ENCODE assay signal across 16 mouse cellular contexts in genomic region chr19:21819585-21819984, GRCm38 (mm10). TPM values are rescaled to one million over a fixed set of nuclear protein-coding genes. Genes with fewer than 3 reads are reported as not detected.
DNase-seq lines count a peak whose midpoint lies in the region; ATAC-seq and TF ChIP-seq lines count a peak whose summit lies in the region.
"Had no signal": no experiment of that assay in that cellular context is flagged by ENCODE, and none has a peak within 500 bp of the region (broad histone marks: within the 10 kb centered on the region; RNA-seq: fewer than 3 reads in every experiment).

No protein-coding gene starts in this region.

- DNase-seq in frontal cortex, postnatal 25 days (ENCODE audit: low spot score in 2 of 2): no peak
- peak; percentile 74 for DNase-seq in 3T3-L1 (ENCODE audit: low read depth, low spot score)
- DNase-seq in adrenal gland, postnatal 25 days: peak; percentile 43
- no peak for DNase-seq in embryo, embryonic 10 days (ENCODE audit: low spot score)
- no peak for DNase-seq in thymus, adult 2 months
- DNase-seq: cerebellum, adult 11 months; embryo, embryonic 11 days; layer of hippocampus, adult 9-11 months; right cerebral cortex, postnatal 25 days had no signal

- H3K36me3 ChIP-seq in heart, embryonic 16.5 days (ENCODE audit: control insufficient read depth, insufficient read depth): peaks cover 47% of the 10 kb centered on the region
- no peaks in the 10 kb centered on the region for H3K36me3 ChIP-seq in thymus, adult 2 months (ENCODE audit: control insufficient read depth, insufficient read depth, low read length)
- peaks cover 28% of the 10 kb centered on the region for H3K36me3 ChIP-seq in intestine, postnatal 0 days (ENCODE audit: control insufficient read depth, insufficient read depth)

- no peak for TF ChIP-seq POLR2A in thymus, adult 2 months (IDR thresholded peaks at IDR 0.05; ENCODE audit: control insufficient read depth, extremely low read depth, insufficient read depth, low read length, poor library complexity)

- TF ChIP-seq CTCF in thymus, adult 2 months (IDR thresholded peaks at IDR 0.05; ENCODE audit: borderline replicate concordance, control insufficient read depth, extremely low read depth, insufficient read depth, low read length, poor library complexity): no peak
- TF ChIP-seq CTCF in intestine, postnatal 0 days (IDR thresholded peaks at IDR 0.05; ENCODE audit: low read depth): no peak

- peak; percentile 57; the same call in 1 of the 2 replicates for ATAC-seq in frontal cortex, adult (ENCODE audit: low TSS enrichment)
- ATAC-seq in heart, embryonic 16.5 days (replicated peaks; ENCODE audit: extremely low read depth, insufficient read depth, low FRiP score): peak; percentile 72
- no peak for ATAC-seq in intestine, postnatal 0 days
- ATAC-seq: intestine, embryonic 16.5 days had no signal

- H3K4me3 ChIP-seq in heart, embryonic 16.5 days (ENCODE audit: low read length): no peak overlapping the region
- no peak overlapping the region for H3K4me3 ChIP-seq in thymus, adult 2 months (ENCODE audit: control insufficient read depth, insufficient read depth, low read length)
- no peak overlapping the region for H3K4me3 ChIP-seq in intestine, postnatal 0 days (ENCODE audit: low read depth, low read length)
- H3K4me3 ChIP-seq: limb, embryonic 10.5 days; neural tube, embryonic 13.5 days had no signal

- H3K27ac ChIP-seq in heart, embryonic 16.5 days (ENCODE audit: low read length): peak overlapping the region; percentile 78
- no peak overlapping the region for H3K27ac ChIP-seq in thymus, adult 2 months (ENCODE audit: control insufficient read depth, insufficient read depth, low read length)
- H3K27ac ChIP-seq in intestine, postnatal 0 days (ENCODE audit: low read depth, low read length): no peak overlapping the region
- H3K27ac ChIP-seq: limb, embryonic 10.5 days; neural tube, embryonic 13.5 days had no signal

- H3K9ac ChIP-seq in heart, embryonic 16.5 days (ENCODE audit: low read length): no peak overlapping the region
- H3K9ac ChIP-seq in intestine, postnatal 0 days (ENCODE audit: low read depth, low read length): no peak overlapping the region
- H3K9ac ChIP-seq: neural tube, embryonic 13.5 days had no signal

- H3K9me3 ChIP-seq in heart, embryonic 16.5 days (replicated peaks; ENCODE audit: control insufficient read depth, low read length): no peaks in the 10 kb centered on the region
- H3K9me3 ChIP-seq in intestine, postnatal 0 days (ENCODE audit: control insufficient read depth): no peaks in the 10 kb centered on the region
- H3K9me3 ChIP-seq: limb, embryonic 10.5 days; neural tube, embryonic 13.5 days had no signal

- H3K4me2 ChIP-seq in heart, embryonic 16.5 days (ENCODE audit: low read depth, low read length): no peak overlapping the region
- no peak overlapping the region for H3K4me2 ChIP-seq in intestine, postnatal 0 days (replicated peaks; ENCODE audit: low read depth)
- H3K4me2 ChIP-seq: midbrain, embryonic 11.5 days; neural tube, embryonic 13.5 days had no signal

- peaks cover 32% of the 10 kb centered on the region for H3K4me1 ChIP-seq in heart, embryonic 16.5 days (ENCODE audit: control insufficient read depth, insufficient read depth, low read length)
- no peaks in the 10 kb centered on the region for H3K4me1 ChIP-seq in thymus, adult 2 months (replicated peaks; ENCODE audit: control insufficient read depth, insufficient read depth, low read length)
- no peaks in the 10 kb centered on the region for H3K4me1 ChIP-seq in intestine, postnatal 0 days (replicated peaks; ENCODE audit: control insufficient read depth, insufficient read depth, low read length)
- H3K4me1 ChIP-seq: limb, embryonic 10.5 days; neural tube, embryonic 13.5 days had no signal

- WGBS in heart, embryonic 16.5 days: 24% methylated on average over 5 of the region's 5 CpGs
- 83% methylated on average over 5 of the region's 5 CpGs for WGBS in thymus, adult 2 months
- WGBS in intestine, postnatal 0 days: 60% methylated on average over 5 of the region's 5 CpGs

- no peaks in the 10 kb centered on the region for H3K27me3 ChIP-seq in heart, embryonic 16.5 days (ENCODE audit: control insufficient read depth, insufficient read depth, low read length)
- no peaks in the 10 kb centered on the region for H3K27me3 ChIP-seq in thymus, adult 2 months (ENCODE audit: control insufficient read depth, insufficient read depth, low read length)
- H3K27me3 ChIP-seq in intestine, postnatal 0 days (replicated peaks; ENCODE audit: control insufficient read depth, insufficient read depth, low read length): no peaks in the 10 kb centered on the region
- H3K27me3 ChIP-seq: neural tube, embryonic 13.5 days had no signal

RNA-seq across cellular contexts. Expression of gene Cemip2, which starts 41.4 kb away (rescaled TPM):
- 23.8 and 25.8 TPM in 2 replicates for total RNA-seq in adrenal gland, postnatal 25 days (2021)
- 36.4 and 40.1 TPM in 2 replicates for polyA plus RNA-seq in heart, embryonic 16.5 days (2015; fragmentation: Nextera tagmentation; extraction: Ambion mirVana)
- polyA plus RNA-seq in thymus, adult 2 months (2012; rRNA removed): 3.1 TPM in 2 replicates
- polyA plus RNA-seq in intestine, postnatal 0 days (2015; fragmentation: Nextera tagmentation; extraction: Ambion mirVana): 3.3 and 4.1 TPM in 2 replicates

Comparison
In these comparisons a context has a peak if more than half of its experiments do, and no peak if none do; other contexts are left out.
1. DNase-seq: peak in 3T3-L1 (single experiment) and adrenal gland, postnatal 25 days (single experiment); none in frontal cortex, postnatal 25 days (0 of 2), embryo, embryonic 10 days (single experiment) and thymus, adult 2 months (single experiment).